Mouse (Mus musculus): ENCODE measurements around the gene Pgghg.
"Not testable (repeated sequence)": the region's sequence is repeated elsewhere in the genome, so short reads cannot be mapped to it uniquely, and the experiment has no call there.

Gene Pgghg

GRCm38 (mm10) chr7:140955758-140956555, 14.8 kb downstream of the Pgghg start, which contains the start of the genes Gm45717 and Ifitm2:
Gene Gm45717 (minus strand): TSS chr7:140955937.
Gene Ifitm2 (minus strand): TSS chr7:140955987.
- DNase-seq = no peak

GRCm38 (mm10) chr7:140956556-140956869, 15.3 kb downstream of the Pgghg start:
- no peak for DNase-seq

- DNase-seq = peak in 1 of 2 experiments; percentile 47
Observed at GRCm38 (mm10) chr7:140959181-140959901, 18.1 kb downstream of the Pgghg start.

GRCm38 (mm10) chr7:140960026-140960425, 18.8 kb downstream of the Pgghg start:
- no peak for DNase-seq

- DNase-seq = no peak
Observed at GRCm38 (mm10) chr7:140961416-140961815, 20.2 kb downstream of the Pgghg start.

- no peak for DNase-seq
Observed at GRCm38 (mm10) chr7:140962733-140963132, 21.5 kb downstream of the Pgghg start.

GRCm38 (mm10) chr7:140966921-140967320, 25.7 kb downstream of the Pgghg start, which contains the start of gene Ifitm1:
Gene Ifitm1 (plus strand): TSS chr7:140967221.
- DNase-seq = no peak

GRCm38 (mm10) chr7:140967862-140968591, 26.8 kb downstream of the Pgghg start:
- DNase-seq = no peak

- not testable (repeated sequence) for DNase-seq
Observed at GRCm38 (mm10) chr7:140968710-140969109, 27.5 kb downstream of the Pgghg start.

GRCm38 (mm10) chr7:140970931-140971330, 29.7 kb downstream of the Pgghg start:
- DNase-seq = no peak

GRCm38 (mm10) chr7:140971479-140972171, 30.4 kb downstream of the Pgghg start:
- DNase-seq = no peak

GRCm38 (mm10) chr7:140973396-140974165, 32.4 kb downstream of the Pgghg start:
- no peak for DNase-seq

GRCm38 (mm10) chr7:140974940-140975339, 33.7 kb downstream of the Pgghg start:
- no peak for DNase-seq

GRCm38 (mm10) chr7:140975465-140975864, 34.3 kb downstream of the Pgghg start:
- no peak for DNase-seq

GRCm38 (mm10) chr7:140976720-140977119, 35.5 kb downstream of the Pgghg start:
- not testable (repeated sequence) for DNase-seq

GRCm38 (mm10) chr7:140981704-140982103, 40.5 kb downstream of the Pgghg start:
- no peak for DNase-seq

GRCm38 (mm10) chr7:140982971-140983370, 41.8 kb downstream of the Pgghg start:
- no peak for DNase-seq

- DNase-seq = no peak
Observed at GRCm38 (mm10) chr7:140987182-140988138, 46.3 kb downstream of the Pgghg start.

GRCm38 (mm10) chr7:140989022-140989421, 47.8 kb downstream of the Pgghg start:
- no peak for DNase-seq

- DNase-seq = no peak
Observed at GRCm38 (mm10) chr7:140990185-140990584, 49.0 kb downstream of the Pgghg start.

GRCm38 (mm10) chr7:140990622-140991021, 49.4 kb downstream of the Pgghg start:
- DNase-seq = no peak

Data from spleen, adult 18-20 months (tissue).